Mouse (Mus musculus): ENCODE results near the gene Ddx6.
"Not testable (repeated sequence)": the region's sequence is repeated elsewhere in the genome, so short reads cannot be mapped to it uniquely, and the experiment has no call there.

Ddx6 gene

GRCm38 (mm10) chr9:44604779-44605615, at the start of gene Ddx6:
Gene Ddx6, plus strand, starts transcription at chr9:44604892.
- peak; percentile 80 for DNase-seq

- DNase-seq: no peak
These were observed 43.1 kb upstream of the Ddx6 start, which contains the start of gene Cxcr5 for GRCm38 (mm10) chr9:44561597-44561996. Gene Cxcr5, minus strand, starts transcription at chr9:44561877.

- DNase-seq: no peak
These were observed 41.8 kb upstream of the Ddx6 start for GRCm38 (mm10) chr9:44562936-44563335.

GRCm38 (mm10) chr9:44565367-44565766, 39.3 kb upstream of the Ddx6 start:
- DNase-seq: no peak

GRCm38 (mm10) chr9:44567338-44568082, 37.2 kb upstream of the Ddx6 start:
- peak; percentile 31 for DNase-seq

- no peak for DNase-seq
These were observed 36.6 kb upstream of the Ddx6 start for GRCm38 (mm10) chr9:44568083-44568455.

- DNase-seq: no peak
These were observed 33.7 kb upstream of the Ddx6 start for GRCm38 (mm10) chr9:44570939-44571382.

- no peak for DNase-seq
These were observed 31.4 kb upstream of the Ddx6 start for GRCm38 (mm10) chr9:44573306-44573705.

GRCm38 (mm10) chr9:44575095-44575494, 29.6 kb upstream of the Ddx6 start:
- no peak for DNase-seq

- not testable (repeated sequence) for DNase-seq
These were observed 28.6 kb upstream of the Ddx6 start for GRCm38 (mm10) chr9:44576046-44576445.

- peak; percentile 74 for DNase-seq
These were observed 25.3 kb upstream of the Ddx6 start for GRCm38 (mm10) chr9:44579392-44579791.

- DNase-seq: no peak
These were observed 24.6 kb upstream of the Ddx6 start for GRCm38 (mm10) chr9:44580085-44580484.

GRCm38 (mm10) chr9:44581423-44581822, 23.3 kb upstream of the Ddx6 start:
- no peak for DNase-seq

- DNase-seq: peak; percentile 35
These were observed 22.3 kb upstream of the Ddx6 start for GRCm38 (mm10) chr9:44582390-44582789.

GRCm38 (mm10) chr9:44586640-44587261, 17.9 kb upstream of the Ddx6 start:
- no peak for DNase-seq

GRCm38 (mm10) chr9:44587262-44588160, 17.2 kb upstream of the Ddx6 start:
- no peak for DNase-seq

GRCm38 (mm10) chr9:44588605-44589004, 16.1 kb upstream of the Ddx6 start:
- no peak for DNase-seq

- DNase-seq: no peak
These were observed 15.6 kb upstream of the Ddx6 start for GRCm38 (mm10) chr9:44589095-44589494.

- DNase-seq: no peak
These were observed 13.7 kb upstream of the Ddx6 start for GRCm38 (mm10) chr9:44590969-44591368.

GRCm38 (mm10) chr9:44591595-44592188, 13.0 kb upstream of the Ddx6 start:
- DNase-seq: no peak

- no peak for DNase-seq
These were observed 11.5 kb upstream of the Ddx6 start for GRCm38 (mm10) chr9:44593221-44593620.

GRCm38 (mm10) chr9:44593886-44594285, 10.8 kb upstream of the Ddx6 start:
- DNase-seq: no peak

Data from lung, postnatal 14 days (tissue).